Mouse (Mus musculus): Measurements from ENCODE around the gene Tanc1. TPM values are rescaled to one million over a fixed set of nuclear protein-coding genes. Genes with fewer than 3 reads are reported as not detected.

Gene Tanc1
- polyA plus RNA-seq, 1 experiment from 2014 or later, result 5.5 TPM

DNA sequence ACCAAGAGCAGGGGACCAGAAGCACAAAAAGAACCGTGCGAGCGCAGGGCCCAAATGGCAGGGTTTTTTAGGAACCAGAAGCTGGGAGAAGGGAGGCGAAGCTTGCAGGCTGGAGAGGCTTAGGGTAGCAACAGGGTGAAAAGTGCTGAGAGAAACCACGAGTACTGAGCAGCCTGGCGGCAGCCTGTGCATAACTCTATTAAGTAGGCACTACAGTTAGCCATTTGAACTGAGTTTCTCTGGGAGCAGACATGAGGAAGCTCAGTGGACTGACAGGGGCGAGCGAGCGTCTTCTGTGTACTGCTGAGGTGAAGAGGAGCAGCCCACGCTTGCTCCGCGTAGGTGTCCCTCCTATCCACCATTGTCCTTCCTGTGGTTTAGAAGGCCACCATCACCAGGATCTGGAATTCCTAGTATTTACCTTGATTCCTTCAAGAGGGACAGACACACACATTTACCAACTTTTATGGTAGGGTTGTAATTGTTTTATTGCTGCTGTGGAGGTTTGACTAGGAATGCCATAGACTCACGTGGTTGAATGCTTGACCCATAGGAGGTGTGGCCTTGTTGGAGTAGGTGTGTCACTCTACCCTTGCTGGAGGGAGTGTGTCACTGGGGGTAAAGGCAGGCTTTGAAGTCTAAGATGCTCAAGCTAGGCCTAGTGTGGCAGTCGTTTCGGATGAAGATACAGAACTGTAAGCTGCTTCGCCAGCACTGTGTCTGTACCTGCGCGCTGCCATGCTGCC lies 25.4 kb downstream of the Tanc1 start:
- no peak overlapping the region for H3K4me3 ChIP-seq (replicated peaks)
- H3K4me2 ChIP-seq (replicated peaks), result no peak overlapping the region
- peaks cover 4% of the 10 kb centered on the region; the same call in 1 of the 2 replicates for H3K9me3 ChIP-seq
- no peaks in the 10 kb centered on the region for H3K27me3 ChIP-seq
- no peak overlapping the region for H3K27ac ChIP-seq
- no peaks in the 10 kb centered on the region for H3K36me3 ChIP-seq
- no peak overlapping the region for H3K9ac ChIP-seq (replicated peaks)
- WGBS, result 93% methylated on average over 18 of the region's 18 CpGs
- ATAC-seq, result no peak
- H3K4me1 ChIP-seq (replicated peaks), result no peaks in the 10 kb centered on the region

DNA sequence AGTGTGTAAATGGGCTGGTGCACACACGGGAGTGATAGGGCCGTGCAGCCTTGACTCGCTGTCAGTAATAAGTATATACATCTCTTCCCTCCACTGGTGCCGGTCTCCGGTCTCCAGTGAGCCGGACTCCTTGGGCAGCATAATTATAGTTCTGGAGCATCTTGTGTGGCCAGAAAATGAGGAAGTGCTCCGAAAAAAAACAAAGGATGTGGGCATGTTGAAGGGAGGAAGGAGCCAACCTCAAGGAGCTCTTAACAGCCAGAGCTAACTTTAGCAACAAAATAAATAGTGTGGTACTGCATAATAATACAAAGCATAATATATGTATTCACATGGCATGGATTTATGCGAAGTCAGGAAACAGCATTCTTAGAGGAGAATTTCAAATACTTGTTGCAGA lies 30.9 kb downstream of the Tanc1 start:
- Histone ChIP-seq H3K36me3 (no peaks in the 10 kb centered on the region), H3K27ac (no peak overlapping the region), H3K27me3 (peaks cover 35% of the 10 kb centered on the region), H3K4me2 (replicated peaks) (no peak overlapping the region), H3K4me1 (replicated peaks) (peaks cover under 1% of the 10 kb centered on the region; the same call in 1 of the 2 replicates), H3K4me3 (replicated peaks) (no peak overlapping the region), H3K9me3 (no peaks in the 10 kb centered on the region), H3K9ac (replicated peaks) (no peak overlapping the region)
- 87% methylated on average over 8 of the region's 8 CpGs for WGBS
- no peak for ATAC-seq

DNA sequence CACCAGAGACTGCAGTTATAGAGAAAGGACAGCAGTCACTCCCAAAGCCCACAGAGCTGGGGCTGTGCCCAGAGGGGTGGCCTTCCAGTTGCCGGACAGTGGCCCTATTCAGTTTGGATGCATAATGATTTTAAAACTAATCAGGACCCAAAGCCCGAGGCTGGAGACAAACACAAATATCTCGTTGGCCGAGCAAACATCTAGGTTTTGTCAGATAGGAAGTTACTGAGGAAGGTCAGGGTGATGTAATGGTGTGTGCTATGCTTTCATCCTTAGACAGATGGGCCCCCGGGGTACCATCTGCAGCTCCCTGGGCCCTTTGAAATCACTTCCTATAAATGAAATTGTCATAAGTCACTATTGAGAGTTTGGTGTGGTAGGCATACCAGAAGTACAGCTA lies 33.0 kb downstream of the Tanc1 start:
- no peak overlapping the region for H3K9ac ChIP-seq (replicated peaks)
- H3K4me3 ChIP-seq (replicated peaks), result no peak overlapping the region
- no peaks in the 10 kb centered on the region for H3K9me3 ChIP-seq
- H3K36me3 ChIP-seq, result no peaks in the 10 kb centered on the region
- H3K4me1 ChIP-seq (replicated peaks), result peaks cover 15% of the 10 kb centered on the region
- H3K27ac ChIP-seq, result no peak overlapping the region
- no peak for ATAC-seq
- H3K4me2 ChIP-seq (replicated peaks), result no peak overlapping the region
- H3K27me3 ChIP-seq, result peaks cover 53% of the 10 kb centered on the region
- 63% methylated on average over 5 of the region's 5 CpGs for WGBS

DNA sequence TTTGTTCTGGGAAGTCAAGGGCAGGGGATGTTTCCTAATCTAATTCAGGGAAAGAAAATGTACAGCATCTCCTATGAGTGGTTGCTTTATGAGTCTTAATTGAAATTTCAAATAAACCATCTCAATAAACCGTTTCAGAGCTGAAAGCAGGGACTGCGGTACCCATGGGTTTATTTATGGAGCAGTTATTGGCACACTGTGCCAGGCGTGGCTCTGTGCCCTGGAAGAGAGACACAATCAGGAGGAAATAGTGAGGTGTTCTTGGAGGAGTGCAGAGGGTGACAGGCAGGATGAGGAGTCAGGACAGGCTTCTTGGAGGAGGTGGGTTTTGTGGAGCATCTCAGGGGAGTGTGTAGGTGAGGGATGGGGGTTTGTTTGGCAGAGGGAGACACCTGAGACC lies 33.7 kb downstream of the Tanc1 start:
- no peak for ATAC-seq
- Histone ChIP-seq H3K36me3 (no peaks in the 10 kb centered on the region), H3K9me3 (no peaks in the 10 kb centered on the region), H3K4me1 (replicated peaks) (peaks cover 15% of the 10 kb centered on the region), H3K27ac (no peak overlapping the region), H3K27me3 (peaks cover 59% of the 10 kb centered on the region), H3K9ac (replicated peaks) (no peak overlapping the region), H3K4me3 (replicated peaks) (no peak overlapping the region), H3K4me2 (replicated peaks) (no peak overlapping the region)
- WGBS, result 67% methylated on average over 3 of the region's 3 CpGs

DNA sequence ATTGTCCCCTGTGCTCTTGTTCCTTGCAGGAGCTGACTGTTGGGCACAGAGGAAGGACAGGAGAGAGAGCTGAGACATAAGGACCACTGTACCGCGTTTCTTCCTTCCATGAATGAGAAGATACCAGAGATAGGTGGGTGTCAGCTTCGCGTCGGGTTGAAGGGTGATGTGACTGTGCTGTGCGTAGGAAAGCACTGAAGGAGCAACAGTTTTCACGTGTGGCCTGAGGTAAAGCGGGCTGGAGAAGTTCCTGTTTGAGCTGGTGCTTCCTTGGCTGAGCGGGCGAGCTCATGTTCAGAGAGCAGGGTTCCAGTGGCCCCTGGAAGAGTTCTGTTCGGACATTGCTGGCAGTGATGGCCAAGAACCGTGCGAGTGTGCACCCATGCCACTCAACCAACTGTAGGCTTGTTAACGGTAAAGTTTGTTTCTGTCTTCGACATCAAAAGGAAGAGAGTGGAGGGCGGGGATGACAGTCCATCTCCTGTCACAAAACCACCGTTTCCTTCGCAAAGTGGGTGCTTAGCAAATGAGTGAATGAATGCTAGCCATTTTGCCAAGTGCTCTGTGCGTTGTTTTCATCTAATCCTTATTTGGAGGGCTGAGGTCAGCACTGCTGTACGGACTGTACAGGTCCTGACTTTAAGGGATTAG lies 35.0 kb downstream of the Tanc1 start:
- no peak overlapping the region for H3K9ac ChIP-seq (replicated peaks)
- H3K4me3 ChIP-seq (replicated peaks), result no peak overlapping the region
- H3K9me3 ChIP-seq, result no peaks in the 10 kb centered on the region
- H3K4me1 ChIP-seq (replicated peaks), result peaks cover 15% of the 10 kb centered on the region
- no peak overlapping the region for H3K4me2 ChIP-seq (replicated peaks)
- ATAC-seq, result no peak
- WGBS, result 88% methylated on average over 20 of the region's 20 CpGs
- no peaks in the 10 kb centered on the region for H3K36me3 ChIP-seq
- H3K27me3 ChIP-seq, result peaks cover 71% of the 10 kb centered on the region
- H3K27ac ChIP-seq, result no peak overlapping the region

DNA sequence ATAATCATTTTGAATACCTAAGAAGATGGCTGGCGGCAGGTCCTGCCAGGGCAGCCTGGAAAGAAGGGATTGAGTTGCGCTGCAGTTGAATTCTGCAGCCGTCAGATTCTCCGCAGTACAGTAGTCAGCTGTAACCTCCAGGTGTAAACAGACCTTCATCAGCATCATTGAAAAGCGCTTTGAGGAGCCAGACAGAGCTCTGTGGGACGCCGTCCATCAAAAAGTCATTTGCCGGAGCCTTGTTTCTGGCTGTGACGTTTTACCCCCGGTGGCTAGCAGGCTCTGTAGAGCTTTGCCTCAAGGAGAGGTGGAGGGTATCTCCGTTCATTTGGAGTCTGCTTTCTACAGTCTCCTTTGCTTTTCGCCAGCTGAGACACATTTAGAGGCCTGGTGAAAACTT lies 36.6 kb downstream of the Tanc1 start:
- H3K27me3 ChIP-seq, result peaks cover 75% of the 10 kb centered on the region
- peak overlapping the region; percentile 34 for H3K4me2 ChIP-seq (replicated peaks)
- H3K9me3 ChIP-seq, result no peaks in the 10 kb centered on the region
- H3K36me3 ChIP-seq, result no peaks in the 10 kb centered on the region
- H3K4me1 ChIP-seq (replicated peaks), result peaks cover 21% of the 10 kb centered on the region
- no peak overlapping the region for H3K4me3 ChIP-seq (replicated peaks)
- WGBS, result 8% methylated on average over 12 of the region's 12 CpGs
- ATAC-seq, result no peak; the same call in 1 of the 2 replicates
- H3K9ac ChIP-seq (replicated peaks), result no peak overlapping the region
- H3K27ac ChIP-seq, result no peak overlapping the region

DNA sequence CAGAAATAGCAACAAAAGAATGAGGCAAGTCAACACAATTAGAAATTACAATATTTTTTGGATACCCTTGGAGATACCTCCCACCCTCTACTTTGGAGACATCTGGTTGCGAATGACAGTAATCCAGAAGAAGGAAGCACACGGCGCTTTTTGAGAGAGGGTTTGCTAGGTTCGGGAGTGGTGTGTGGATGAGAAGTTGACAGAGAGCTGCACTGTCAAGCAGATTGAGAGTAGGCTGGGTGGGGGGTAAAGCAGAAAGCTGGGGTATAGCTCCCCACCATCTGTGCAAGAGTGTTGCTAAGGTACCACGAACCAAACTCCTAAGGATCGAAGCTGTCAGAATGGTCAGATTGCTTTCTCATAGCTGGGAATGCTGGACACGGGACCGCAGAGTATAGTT lies 40.0 kb downstream of the Tanc1 start:
- peaks cover 39% of the 10 kb centered on the region for H3K4me1 ChIP-seq (replicated peaks)
- no peak overlapping the region for H3K4me3 ChIP-seq (replicated peaks)
- no peak overlapping the region for H3K4me2 ChIP-seq (replicated peaks)
- 95% methylated on average over 8 of the region's 8 CpGs for WGBS
- no peaks in the 10 kb centered on the region for H3K36me3 ChIP-seq
- H3K9ac ChIP-seq (replicated peaks), result no peak overlapping the region
- peaks cover 72% of the 10 kb centered on the region for H3K27me3 ChIP-seq
- no peaks in the 10 kb centered on the region for H3K9me3 ChIP-seq
- no peak for ATAC-seq
- H3K27ac ChIP-seq, result no peak overlapping the region

DNA sequence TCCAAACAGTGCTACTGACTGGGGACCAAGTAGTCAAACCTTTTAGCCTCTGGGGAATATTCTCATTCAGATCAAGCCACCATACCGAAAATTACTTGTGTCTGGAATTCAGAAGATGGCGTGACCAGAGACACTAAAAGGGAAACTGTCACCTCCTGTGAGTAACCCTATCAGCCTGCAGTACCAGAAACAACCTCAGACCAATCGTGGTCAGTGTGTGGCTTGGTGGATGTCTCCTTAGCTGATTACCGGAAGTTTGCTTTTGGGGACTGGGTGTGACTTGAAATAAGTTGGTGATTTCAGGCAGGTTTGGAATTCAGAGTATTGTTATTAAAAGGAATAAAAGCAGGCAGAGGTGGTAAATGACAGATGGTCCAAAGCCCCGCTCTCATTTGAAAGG lies 40.9 kb downstream of the Tanc1 start:
- ATAC-seq, result no peak
- no peak overlapping the region for H3K9ac ChIP-seq (replicated peaks)
- H3K9me3 ChIP-seq, result no peaks in the 10 kb centered on the region
- 64% methylated on average over 5 of the region's 5 CpGs for WGBS
- H3K4me3 ChIP-seq (replicated peaks), result no peak overlapping the region
- H3K27me3 ChIP-seq, result peaks cover 69% of the 10 kb centered on the region
- no peaks in the 10 kb centered on the region for H3K36me3 ChIP-seq
- no peak overlapping the region for H3K27ac ChIP-seq
- no peak overlapping the region for H3K4me2 ChIP-seq (replicated peaks)
- peaks cover 39% of the 10 kb centered on the region for H3K4me1 ChIP-seq (replicated peaks)

DNA sequence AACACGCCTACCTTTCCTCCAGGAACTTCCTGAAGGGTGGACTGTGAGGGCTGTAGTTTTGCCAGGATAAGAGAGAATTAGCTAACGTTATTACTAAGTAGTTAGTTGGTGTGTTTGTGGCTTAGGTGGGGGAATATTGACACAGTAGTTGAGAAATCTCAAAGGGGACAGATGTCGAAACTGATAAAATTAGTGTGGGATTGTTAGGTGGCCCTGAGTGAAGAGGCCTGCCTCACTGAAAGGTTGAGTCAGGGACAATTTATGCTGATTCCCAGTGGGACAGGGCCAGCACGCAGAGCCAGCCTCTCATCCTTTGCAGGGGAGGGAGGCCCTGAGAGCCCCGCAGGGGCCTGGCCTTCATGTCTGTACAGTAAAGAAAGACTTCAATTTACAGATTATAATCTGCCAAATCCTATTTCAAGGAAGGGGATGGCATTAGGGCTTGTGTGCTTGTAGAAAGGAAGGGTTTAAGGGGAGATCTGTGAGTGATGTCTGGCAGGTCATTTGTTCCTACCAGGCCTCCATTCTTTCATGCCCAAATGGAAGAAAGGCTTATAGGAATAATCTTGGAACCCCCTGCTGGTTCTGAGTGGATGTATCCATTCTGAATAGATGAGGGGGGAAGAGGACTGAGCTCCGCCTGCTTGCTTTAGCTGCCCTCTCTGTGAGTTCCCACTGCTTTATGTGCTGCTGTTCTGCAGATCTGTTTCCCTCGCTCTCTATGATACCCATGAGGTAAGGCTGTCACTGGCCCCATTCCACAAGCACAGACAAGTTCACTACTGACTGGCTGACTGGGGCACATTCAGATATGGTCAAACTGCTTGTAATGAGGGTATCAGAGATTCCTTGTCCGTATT lies 41.7 kb downstream of the Tanc1 start:
- no peak overlapping the region for H3K27ac ChIP-seq
- H3K9ac ChIP-seq (replicated peaks), result no peak overlapping the region
- H3K27me3 ChIP-seq, result peaks cover 66% of the 10 kb centered on the region
- ATAC-seq, result peak; percentile 95
- WGBS, result 15% methylated on average over 8 of the region's 8 CpGs
- peaks cover 30% of the 10 kb centered on the region for H3K4me1 ChIP-seq (replicated peaks)
- H3K9me3 ChIP-seq, result no peaks in the 10 kb centered on the region
- no peak overlapping the region for H3K4me2 ChIP-seq (replicated peaks)
- no peak overlapping the region for H3K4me3 ChIP-seq (replicated peaks)
- no peaks in the 10 kb centered on the region for H3K36me3 ChIP-seq

DNA sequence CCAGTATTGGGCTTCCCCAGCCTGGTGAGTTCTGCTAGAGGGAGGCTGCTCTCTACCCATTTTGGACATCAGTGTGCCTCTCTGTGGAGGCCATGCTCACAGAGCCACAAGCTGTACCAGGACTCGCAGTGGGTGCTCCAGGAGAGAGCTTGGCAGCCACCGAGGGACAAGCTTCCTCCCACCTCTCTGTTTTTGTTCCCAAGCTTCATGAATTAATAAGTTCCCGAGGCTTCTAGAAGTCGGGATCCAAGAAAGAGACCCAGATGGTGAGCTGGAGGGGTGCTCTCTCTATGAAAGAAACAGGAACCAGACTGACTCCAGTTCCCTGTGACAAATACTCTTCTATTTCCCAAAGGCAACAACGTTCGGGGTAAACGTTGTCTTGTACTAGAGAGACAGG lies 43.6 kb downstream of the Tanc1 start:
- Histone ChIP-seq H3K9me3 (no peaks in the 10 kb centered on the region), H3K27ac (no peak overlapping the region), H3K4me2 (replicated peaks) (no peak overlapping the region), H3K36me3 (no peaks in the 10 kb centered on the region), H3K27me3 (peaks cover 65% of the 10 kb centered on the region), H3K9ac (replicated peaks) (no peak overlapping the region), H3K4me1 (replicated peaks) (peaks cover 24% of the 10 kb centered on the region), H3K4me3 (replicated peaks) (no peak overlapping the region)
- no peak for ATAC-seq
- 42% methylated on average over 7 of the region's 7 CpGs for WGBS

DNA sequence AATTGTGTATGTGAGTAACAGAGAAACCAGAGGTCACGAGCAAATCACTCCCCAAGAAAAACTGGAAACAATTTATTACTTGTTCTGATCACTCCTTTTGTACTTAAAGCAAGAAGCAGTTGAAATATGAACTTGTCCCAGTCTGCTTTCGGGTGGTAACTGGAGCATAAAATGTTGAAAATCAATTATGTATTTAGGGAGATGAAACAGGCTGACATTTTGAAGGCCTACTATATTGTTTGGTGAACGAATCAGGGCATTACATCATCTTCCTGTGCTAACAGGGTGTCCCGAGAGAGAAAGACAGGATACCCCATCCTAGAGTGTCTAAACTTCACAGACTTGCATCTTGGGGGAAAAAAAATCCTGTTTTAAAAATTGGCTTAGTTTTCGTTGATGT lies 44.8 kb downstream of the Tanc1 start:
- Histone ChIP-seq H3K9ac (replicated peaks) (no peak overlapping the region), H3K9me3 (no peaks in the 10 kb centered on the region), H3K27ac (no peak overlapping the region), H3K27me3 (peaks cover 65% of the 10 kb centered on the region), H3K4me3 (replicated peaks) (no peak overlapping the region), H3K4me1 (replicated peaks) (peaks cover 31% of the 10 kb centered on the region), H3K36me3 (no peaks in the 10 kb centered on the region), H3K4me2 (replicated peaks) (no peak overlapping the region)
- 59% methylated on average over 5 of the region's 5 CpGs for WGBS
- ATAC-seq, result no peak

DNA sequence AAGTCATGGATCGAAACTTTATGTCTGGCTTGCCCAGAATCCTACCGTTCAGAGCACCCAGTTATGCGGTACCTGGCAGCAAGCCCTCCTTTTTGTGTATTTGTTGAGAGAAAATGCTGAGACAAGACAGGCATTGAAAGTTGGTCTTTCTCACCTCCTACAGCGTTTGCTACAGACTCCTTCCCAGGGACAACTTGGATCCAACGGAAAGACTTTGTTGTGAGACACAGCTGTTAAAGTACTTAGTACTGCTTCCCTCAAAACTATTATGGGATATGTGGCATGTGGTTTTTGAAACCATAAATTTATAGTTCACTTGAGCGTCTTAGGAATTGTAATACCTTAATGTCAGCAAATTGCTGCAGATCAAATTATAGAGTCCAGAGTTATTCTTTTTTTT lies 47.8 kb downstream of the Tanc1 start:
- 90% methylated on average over 6 of the region's 6 CpGs for WGBS
- no peak for ATAC-seq
- H3K27ac ChIP-seq, result no peak overlapping the region
- H3K9me3 ChIP-seq, result no peaks in the 10 kb centered on the region
- no peaks in the 10 kb centered on the region for H3K36me3 ChIP-seq
- no peak overlapping the region for H3K9ac ChIP-seq (replicated peaks)
- peaks cover 17% of the 10 kb centered on the region for H3K4me1 ChIP-seq (replicated peaks)
- peaks cover 60% of the 10 kb centered on the region for H3K27me3 ChIP-seq
- H3K4me3 ChIP-seq (replicated peaks), result no peak overlapping the region
- no peak overlapping the region for H3K4me2 ChIP-seq (replicated peaks)
